Mouse (Mus musculus) liver, embryonic 14.5 days (tissue): ENCODE measurements around the gene Trpv5.

Source experiments
- CTCF ChIP-seq: IDR thresholded peaks from 2 replicates; pipeline ENCODE4 v1.5.1; 2016; ENCODE audit warnings: antibody characterized with exemption, low read depth, control low read depth
- EP300 ChIP-seq: IDR thresholded peaks from 2 replicates; pipeline ENCODE4 v1.6.1; 2016; ENCODE audit warnings: antibody characterized with exemption, low read depth

GRCm38 (mm10) chr6:41640449-41640848 is 40.1 kb downstream of the Trpv5 start:
- no peak for TF ChIP-seq CTCF
- TF ChIP-seq EP300: no peak
